Mouse (Mus musculus): Measurements from ENCODE around the gene Gm8362.
"Not testable (repeated sequence)": the region's sequence is repeated elsewhere in the genome, so short reads cannot be mapped to it uniquely, and the experiment has no call there.

DNA sequence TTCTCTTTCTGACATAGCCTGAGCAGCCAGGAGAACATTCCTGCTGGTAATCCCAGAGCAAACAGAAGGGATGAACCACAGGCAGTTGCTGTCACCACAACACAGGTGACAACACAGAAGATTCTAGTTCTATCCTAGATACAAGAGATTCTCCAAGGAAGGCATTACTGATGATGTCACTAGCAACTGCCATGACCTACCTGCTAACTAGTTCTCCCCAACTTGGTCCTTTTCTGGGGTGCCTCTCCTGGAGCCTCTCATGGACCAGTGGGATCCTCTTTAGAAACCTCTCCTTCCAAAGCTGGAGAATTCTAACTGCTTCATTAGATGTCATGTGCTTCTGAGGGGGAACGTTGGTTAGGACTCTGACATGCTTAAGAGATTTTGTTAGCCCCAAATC lies at the start of gene Gm8362:
- TF ChIP-seq EP300 (optimal IDR thresholded peaks at IDR 0.05); CTCF (IDR thresholded peaks at IDR 0.05; ENCODE audit: low read depth): not testable (repeated sequence)

All from stomach, postnatal 0 days (tissue).